Comparison of ENCODE assay signal across 13 mouse cellular contexts in genomic region chr13:37895564-37896254, GRCm38 (mm10).
A peak's percentile ranks its signal among the peaks of the same experiment; 100 is the strongest.
DNase-seq lines count a peak whose midpoint lies in the region; ATAC-seq lines count a peak whose summit lies in the region.
"Had no signal": no experiment of that assay in that cellular context is flagged by ENCODE, and none has a peak within 500 bp of the region (broad histone marks: within the 10 kb centered on the region; RNA-seq: fewer than 3 reads in every experiment).

No protein-coding gene starts in this region.

- WGBS in heart, embryonic 12.5 days: 40% methylated on average over 6 of the region's 6 CpGs
- WGBS in intestine, embryonic 14.5 days: 64% methylated on average over 6 of the region's 6 CpGs
- 58% methylated on average over 6 of the region's 6 CpGs for WGBS in stomach, embryonic 14.5 days
- 84% methylated on average over 6 of the region's 6 CpGs for WGBS in forebrain, embryonic 15.5 days
- WGBS in midbrain, embryonic 10.5 days: 87% methylated on average over 6 of the region's 6 CpGs

- peak overlapping the region; percentile 27; the same call in 1 of the 2 replicates for H3K4me2 ChIP-seq in heart, embryonic 12.5 days
- 0 out of 2 replicates have a peak overlapping the region, but pooled peaks have one; percentile 5 for H3K4me2 ChIP-seq in intestine, embryonic 14.5 days (ENCODE audit: low read length)
- H3K4me2 ChIP-seq in stomach, embryonic 14.5 days (replicated peaks; ENCODE audit: low read depth, low read length): no peak overlapping the region
- no peak overlapping the region for H3K4me2 ChIP-seq in forebrain, embryonic 15.5 days (replicated peaks)
- H3K4me2 ChIP-seq: hindbrain, embryonic 14.5 days; limb, embryonic 13.5 days had no signal

- DNase-seq in heart, postnatal 4 days: no peak
- no peak for DNase-seq in intestine, embryonic 14.5 days (ENCODE audit: low spot score)
- DNase-seq in kidney, postnatal 14 days: peak; percentile 70
- DNase-seq in left cerebral cortex, postnatal 36 days (ENCODE audit: low spot score in 2 of 2): no peak
- no peak for DNase-seq in midbrain, embryonic 10.5 days (ENCODE audit: low spot score)
- DNase-seq: gastrocnemius, postnatal 10 days; layer of hippocampus, adult 9-11 months; midbrain, embryonic 14.5 days had no signal

- H3K27me3 ChIP-seq in heart, embryonic 12.5 days (replicated peaks): no peaks in the 10 kb centered on the region
- H3K27me3 ChIP-seq in intestine, embryonic 14.5 days (replicated peaks; ENCODE audit: control insufficient read depth, insufficient read depth, low read length): no peaks in the 10 kb centered on the region
- no peaks in the 10 kb centered on the region for H3K27me3 ChIP-seq in stomach, embryonic 14.5 days (ENCODE audit: control insufficient read depth, insufficient read depth, low read length)
- no peaks in the 10 kb centered on the region for H3K27me3 ChIP-seq in forebrain, embryonic 15.5 days
- H3K27me3 ChIP-seq in midbrain, embryonic 10.5 days (ENCODE audit: low read depth, poor library complexity, severe bottlenecking): no peaks in the 10 kb centered on the region
- H3K27me3 ChIP-seq: limb, embryonic 13.5 days had no signal

- H3K4me1 ChIP-seq in heart, embryonic 12.5 days (replicated peaks): peaks cover 25% of the 10 kb centered on the region
- no peaks in the 10 kb centered on the region for H3K4me1 ChIP-seq in intestine, embryonic 14.5 days (replicated peaks; ENCODE audit: control insufficient read depth, insufficient read depth, low read length)
- H3K4me1 ChIP-seq in stomach, embryonic 14.5 days (ENCODE audit: control insufficient read depth, insufficient read depth, low read length): no peaks in the 10 kb centered on the region
- H3K4me1 ChIP-seq in forebrain, embryonic 15.5 days: no peaks in the 10 kb centered on the region
- no peaks in the 10 kb centered on the region for H3K4me1 ChIP-seq in midbrain, embryonic 10.5 days
- H3K4me1 ChIP-seq: limb, embryonic 13.5 days had no signal

- peak; percentile 39; the same call in 1 of the 2 replicates for ATAC-seq in heart, embryonic 12.5 days (ENCODE audit: insufficient number of reproducible peaks, low FRiP score)
- 0 out of 2 replicates have a peak, but pooled peaks have one; percentile 76 for ATAC-seq in intestine, embryonic 14.5 days (replicated peaks; ENCODE audit: low FRiP score, low TSS enrichment, low read depth)
- ATAC-seq in stomach, embryonic 14.5 days (ENCODE audit: insufficient number of reproducible peaks, insufficient read depth, low FRiP score, low read depth): peak; percentile 85
- ATAC-seq in forebrain, embryonic 15.5 days (replicated peaks): no peak

- H3K4me3 ChIP-seq in heart, embryonic 12.5 days: no peak overlapping the region
- H3K4me3 ChIP-seq in intestine, embryonic 14.5 days (ENCODE audit: low read depth, low read length): no peak overlapping the region
- H3K4me3 ChIP-seq in stomach, embryonic 14.5 days (ENCODE audit: low read depth, low read length): no peak overlapping the region
- no peak overlapping the region for H3K4me3 ChIP-seq in forebrain, embryonic 15.5 days
- no peak overlapping the region for H3K4me3 ChIP-seq in midbrain, embryonic 10.5 days
- H3K4me3 ChIP-seq: limb, embryonic 13.5 days had no signal

- no peaks in the 10 kb centered on the region for H3K9me3 ChIP-seq in heart, embryonic 12.5 days (replicated peaks)
- no peaks in the 10 kb centered on the region for H3K9me3 ChIP-seq in intestine, embryonic 14.5 days (ENCODE audit: control insufficient read depth, low read length)
- no peaks in the 10 kb centered on the region for H3K9me3 ChIP-seq in stomach, embryonic 14.5 days (ENCODE audit: control insufficient read depth, low read depth, low read length)
- no peaks in the 10 kb centered on the region for H3K9me3 ChIP-seq in forebrain, embryonic 15.5 days
- H3K9me3 ChIP-seq in midbrain, embryonic 10.5 days (replicated peaks): no peaks in the 10 kb centered on the region
- H3K9me3 ChIP-seq: limb, embryonic 13.5 days had no signal

- intact Hi-C loops in left cerebral cortex, postnatal 36 days (cut with DNase I): no loop called here

- H3K9ac ChIP-seq in heart, embryonic 12.5 days: no peak overlapping the region
- H3K9ac ChIP-seq in intestine, embryonic 14.5 days (ENCODE audit: low read length): no peak overlapping the region
- H3K9ac ChIP-seq in stomach, embryonic 14.5 days (replicated peaks; ENCODE audit: low read depth, low read length): no peak overlapping the region
- no peak overlapping the region for H3K9ac ChIP-seq in forebrain, embryonic 15.5 days (replicated peaks)
- H3K9ac ChIP-seq: hindbrain, embryonic 14.5 days; limb, embryonic 13.5 days had no signal

- peak overlapping the region; percentile 70 for H3K27ac ChIP-seq in heart, embryonic 12.5 days (ENCODE audit: poor library complexity, severe bottlenecking)
- H3K27ac ChIP-seq in intestine, embryonic 14.5 days (ENCODE audit: low read depth): no peak overlapping the region; the same call in 1 of the 2 replicates
- peak overlapping the region; percentile 61; the same call in 1 of the 2 replicates for H3K27ac ChIP-seq in stomach, embryonic 14.5 days (ENCODE audit: low read length)
- no peak overlapping the region for H3K27ac ChIP-seq in forebrain, embryonic 15.5 days (replicated peaks)
- no peak overlapping the region for H3K27ac ChIP-seq in midbrain, embryonic 10.5 days (replicated peaks)
- H3K27ac ChIP-seq: hindbrain, embryonic 14.5 days; limb, embryonic 13.5 days had no signal

- peaks cover 67% of the 10 kb centered on the region for H3K36me3 ChIP-seq in heart, embryonic 12.5 days
- H3K36me3 ChIP-seq in intestine, embryonic 14.5 days (ENCODE audit: control insufficient read depth, insufficient read depth, low read length): peaks cover 96% of the 10 kb centered on the region
- peaks cover 46% of the 10 kb centered on the region for H3K36me3 ChIP-seq in stomach, embryonic 14.5 days (ENCODE audit: control insufficient read depth, insufficient read depth, low read length)
- no peaks in the 10 kb centered on the region for H3K36me3 ChIP-seq in forebrain, embryonic 15.5 days
- H3K36me3 ChIP-seq in midbrain, embryonic 10.5 days: peaks cover 46% of the 10 kb centered on the region

Comparison
In these comparisons a context has a peak if more than half of its experiments do, and no peak if none do; other contexts are left out.
1. H3K27ac ChIP-seq: peak in heart, embryonic 12.5 days (single experiment) and stomach, embryonic 14.5 days (single experiment); none in intestine, embryonic 14.5 days (single experiment), forebrain, embryonic 15.5 days (single experiment) and midbrain, embryonic 10.5 days (single experiment).
2. H3K4me2 ChIP-seq: peak in heart, embryonic 12.5 days (single experiment) and intestine, embryonic 14.5 days (single experiment); none in stomach, embryonic 14.5 days (single experiment) and forebrain, embryonic 15.5 days (single experiment).